Mouse (Mus musculus) ES-CJ7 (cell line): ENCODE results near the gene Actg1.

ENCODE experiments used
- DNase-seq: peaks from one replicate; pipeline ENCODE4 v3.0.0; 2011; ENCODE audit warnings: low read depth, low spot score

Gene Actg1

DNA sequence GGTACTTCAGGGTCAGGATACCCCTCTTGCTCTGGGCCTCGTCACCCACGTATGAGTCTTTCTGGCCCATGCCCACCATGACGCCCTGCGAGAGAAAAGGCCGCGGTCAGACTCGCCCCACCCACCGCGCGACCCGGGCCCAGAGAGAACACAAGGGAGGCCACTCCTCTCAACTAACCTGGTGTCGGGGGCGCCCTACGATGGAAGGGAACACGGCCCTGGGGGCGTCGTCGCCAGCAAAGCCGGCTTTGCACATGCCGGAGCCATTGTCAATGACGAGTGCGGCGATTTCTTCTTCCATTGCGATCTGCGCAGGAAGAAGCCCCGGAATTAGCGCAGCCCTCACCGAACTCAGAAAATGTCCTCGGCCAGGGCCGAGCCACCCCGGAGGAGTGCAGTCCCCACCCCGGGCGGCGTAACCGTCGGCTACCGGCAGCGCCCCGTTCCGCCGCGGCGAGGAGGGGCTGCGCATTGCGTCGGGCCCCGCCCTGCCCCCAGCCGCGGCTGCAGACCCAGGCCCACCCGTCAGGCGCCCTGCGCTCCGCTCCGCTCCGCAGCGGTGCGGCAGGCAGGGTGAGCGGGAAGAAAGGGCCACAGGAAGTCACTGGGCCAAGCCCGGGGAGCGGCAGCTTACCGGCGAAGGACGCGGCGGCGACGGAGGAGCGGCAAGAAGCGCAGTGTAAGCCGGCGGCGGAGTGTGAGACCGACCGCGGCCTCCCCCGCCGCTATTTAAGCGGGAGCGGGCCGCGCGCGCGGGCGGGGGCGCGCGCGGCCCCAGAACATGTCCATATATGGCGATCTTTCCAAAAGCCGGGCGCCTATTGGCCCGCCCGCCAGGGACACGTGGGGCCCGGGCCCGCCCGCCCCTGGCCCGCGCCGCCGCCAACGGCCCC lies at the start of gene Actg1:
TSS of gene Actg1 (minus strand) at position 752 of the 893 bp plus-strand sequence.
- DNase-seq = peak; percentile 68

DNA sequence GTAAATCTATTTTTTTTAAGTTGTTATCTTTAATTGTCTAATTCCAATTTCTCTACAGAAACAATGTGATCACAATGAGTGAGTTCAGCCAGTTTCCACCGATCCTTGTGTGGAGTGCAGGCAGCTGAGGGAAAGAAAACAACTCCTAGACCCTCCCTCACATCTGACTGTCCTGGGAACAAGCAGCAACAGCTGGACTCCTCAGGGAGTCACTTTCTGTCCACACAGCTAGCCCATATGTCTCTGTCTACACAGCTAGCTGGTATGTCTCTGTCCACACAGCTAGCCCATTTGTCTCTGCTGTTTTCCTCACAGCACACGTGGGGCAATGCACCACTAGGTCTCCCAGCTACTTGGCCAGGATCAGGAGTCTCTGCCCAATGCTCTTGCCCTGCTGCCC lies 49.3 kb upstream of the Actg1 start:
- no peak for DNase-seq

DNA sequence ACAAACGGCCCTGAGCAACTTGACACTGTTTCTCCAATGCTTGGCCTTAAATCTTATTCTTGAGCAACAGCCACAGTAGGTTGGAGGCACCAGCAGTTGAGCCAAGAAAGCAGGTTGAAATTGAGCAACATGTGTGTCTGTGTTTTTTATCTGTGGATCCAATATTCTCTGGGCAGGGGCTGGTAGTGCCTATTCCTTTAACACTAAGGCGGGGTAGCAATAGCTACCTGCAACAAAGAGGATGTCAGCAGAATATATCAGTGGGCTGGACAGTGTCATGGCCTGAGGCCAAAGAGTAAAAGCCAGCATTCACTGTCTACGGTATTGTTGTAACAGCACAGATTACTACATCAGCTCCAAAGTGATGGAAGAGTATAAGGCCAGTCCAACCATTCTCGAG lies 47.3 kb upstream of the Actg1 start:
- DNase-seq = no peak

DNA sequence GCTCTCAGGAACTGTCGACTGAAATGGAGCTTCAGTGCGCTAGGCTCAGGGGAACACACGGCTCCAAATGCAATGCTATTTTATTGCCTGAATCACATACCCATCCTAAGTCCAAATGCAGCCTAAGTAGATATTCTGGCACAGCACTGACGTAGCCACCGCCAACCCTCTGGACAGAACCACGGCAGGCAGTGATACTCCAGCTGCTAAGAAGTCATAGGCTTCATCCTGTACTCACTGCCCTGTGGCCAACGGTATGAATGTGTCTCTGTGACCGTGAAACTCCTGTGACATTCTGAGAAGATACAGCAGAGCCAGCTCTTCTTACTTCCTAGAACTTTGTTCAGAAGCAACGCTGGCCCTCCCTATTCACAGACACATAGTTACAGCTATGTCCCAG lies 40.2 kb upstream of the Actg1 start:
- no peak for DNase-seq

DNA sequence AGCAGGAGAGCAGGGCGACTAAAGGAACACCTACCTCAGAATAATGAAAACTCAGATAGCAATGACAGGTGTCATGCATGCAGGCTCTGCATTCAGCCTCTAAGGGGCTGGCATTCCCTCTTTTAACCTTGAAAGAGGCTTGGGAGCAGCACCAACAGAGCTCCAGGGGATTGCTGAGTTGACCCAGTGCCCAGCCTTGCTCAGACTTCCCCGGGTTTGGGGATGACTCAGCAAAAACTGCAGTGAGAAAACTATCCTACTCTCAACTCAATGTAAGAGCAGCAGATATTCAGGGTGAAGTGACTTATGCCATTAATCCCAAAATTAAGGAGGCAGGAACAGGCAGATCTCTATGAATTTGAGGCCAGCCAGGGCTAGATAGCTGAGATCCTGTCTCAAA lies 38.8 kb upstream of the Actg1 start:
- no peak for DNase-seq

DNA sequence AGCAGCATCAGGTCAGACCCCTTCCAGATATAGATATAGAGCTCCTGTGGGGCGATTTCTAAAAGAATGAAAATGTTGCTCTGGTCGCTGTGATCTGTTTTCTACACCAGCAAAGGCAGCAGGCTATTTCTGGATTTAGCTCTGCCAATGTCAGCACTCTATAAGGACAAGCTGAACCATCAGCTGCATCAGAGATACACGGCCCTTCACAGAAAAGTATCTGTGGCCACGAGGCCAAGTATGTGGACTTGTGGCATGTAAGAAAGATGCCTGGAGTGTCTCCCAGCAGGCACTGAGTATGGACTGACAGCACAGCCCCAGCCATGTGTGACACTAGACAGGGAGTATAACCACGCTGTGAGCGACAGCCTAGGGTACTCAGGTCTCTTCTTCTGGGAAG lies 38.3 kb upstream of the Actg1 start:
- no peak for DNase-seq

DNA sequence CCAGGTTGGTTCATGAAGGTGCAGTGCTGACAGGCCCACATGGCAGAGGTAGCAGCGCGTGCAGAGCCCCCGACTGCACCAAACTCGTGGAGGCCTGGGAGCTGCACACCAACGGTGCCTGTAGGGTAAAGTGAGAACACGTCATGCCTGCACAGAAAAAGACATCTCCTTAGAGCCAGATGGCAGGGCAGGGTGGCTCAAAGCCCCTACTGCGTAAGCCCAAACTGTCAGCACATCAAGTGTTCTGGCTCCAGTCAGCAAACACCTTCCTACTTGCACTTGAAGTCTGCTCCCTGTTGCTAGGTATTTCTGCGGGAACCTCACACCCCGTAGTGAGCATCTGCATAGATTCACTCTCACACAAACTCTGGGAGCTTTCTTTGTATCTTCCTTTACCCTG lies 34.2 kb upstream of the Actg1 start:
- no peak for DNase-seq

DNA sequence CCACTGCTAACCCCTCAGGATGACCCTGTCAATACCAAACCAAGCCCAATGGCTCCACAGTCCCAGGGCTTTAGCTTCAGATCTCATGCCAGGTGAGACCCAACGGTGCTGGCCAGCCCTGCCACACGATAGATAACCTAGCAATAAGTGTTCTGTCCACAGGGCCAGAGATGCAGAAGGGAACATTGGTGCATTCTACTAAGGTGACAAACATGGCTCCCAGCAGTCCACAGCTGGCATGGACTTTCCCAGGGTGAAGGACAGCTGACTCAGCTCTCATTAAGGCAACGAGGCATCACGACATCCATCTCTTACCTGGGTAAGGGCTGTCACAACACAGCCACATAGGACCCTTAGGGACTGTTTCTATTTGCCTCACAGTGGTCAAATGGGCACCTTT lies 32.8 kb upstream of the Actg1 start:
- DNase-seq = no peak

DNA sequence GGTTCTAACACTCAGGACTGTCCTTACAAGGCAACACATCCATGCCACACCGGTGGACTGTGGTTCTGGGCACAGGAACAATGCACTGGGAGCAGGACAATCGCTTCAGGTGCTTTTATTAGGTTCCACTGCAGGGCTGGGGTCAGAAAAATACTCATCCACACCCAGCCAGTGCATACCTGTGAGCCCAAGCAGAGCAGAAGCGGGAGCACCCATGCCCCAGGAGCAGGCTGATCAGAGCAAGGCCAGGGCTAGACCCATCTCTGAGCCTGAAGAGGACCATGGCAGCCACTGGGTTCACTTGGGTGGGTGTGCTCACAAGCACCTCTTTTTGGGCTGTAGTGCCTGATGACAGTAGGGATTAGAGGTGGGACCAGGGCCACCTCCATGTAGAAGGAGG lies 31.9 kb upstream of the Actg1 start:
- DNase-seq = no peak

DNA sequence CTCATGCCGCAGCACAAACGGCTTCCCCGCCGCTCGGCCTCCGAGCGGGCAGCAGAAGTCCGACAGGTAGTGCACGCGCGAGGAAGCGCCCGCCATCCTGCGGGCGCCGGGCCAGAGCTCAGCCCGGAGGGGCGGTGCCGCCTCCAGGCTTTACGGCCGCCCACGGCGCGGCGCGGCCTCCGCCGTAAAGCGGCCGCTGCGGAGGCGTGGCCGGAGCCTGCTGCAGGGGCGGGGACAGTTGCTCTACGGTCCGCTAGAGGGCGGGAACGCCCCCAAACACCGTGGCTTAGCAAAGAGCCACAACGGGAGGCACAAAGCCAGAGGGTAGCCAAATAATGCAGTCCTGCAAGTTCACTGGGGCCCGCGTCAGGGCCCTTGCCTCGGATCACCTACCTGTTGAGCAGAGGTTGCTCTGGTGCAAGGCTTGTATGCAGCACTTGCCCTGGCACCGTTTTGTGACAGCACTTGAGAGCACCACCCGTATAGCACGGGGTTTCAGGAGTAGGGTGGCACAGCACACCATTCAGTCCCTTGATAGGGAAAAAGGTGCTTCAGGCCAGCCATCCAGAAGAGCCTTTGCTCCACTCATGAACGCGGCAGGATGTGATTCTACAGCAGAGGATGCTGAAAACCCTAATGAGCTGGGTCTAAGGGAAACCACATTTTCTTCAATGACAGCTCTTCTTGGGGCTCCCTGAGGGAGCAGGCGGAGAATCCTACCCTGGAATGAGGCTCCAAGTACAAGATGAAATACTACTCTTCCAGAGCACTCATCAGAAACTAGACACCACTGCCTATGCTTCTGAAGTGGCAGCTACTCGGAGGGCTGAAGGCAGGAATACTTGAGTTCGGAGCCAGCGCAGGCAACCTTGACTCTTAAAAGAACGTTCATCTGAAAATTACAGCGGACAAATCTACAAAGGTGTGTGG lies 30.5 kb upstream of the Actg1 start, which contains the start of gene Faap100:
TSS of gene Faap100 (minus strand) at position 154 of the 930 bp plus-strand sequence.
- peak; percentile 91 for DNase-seq

DNA sequence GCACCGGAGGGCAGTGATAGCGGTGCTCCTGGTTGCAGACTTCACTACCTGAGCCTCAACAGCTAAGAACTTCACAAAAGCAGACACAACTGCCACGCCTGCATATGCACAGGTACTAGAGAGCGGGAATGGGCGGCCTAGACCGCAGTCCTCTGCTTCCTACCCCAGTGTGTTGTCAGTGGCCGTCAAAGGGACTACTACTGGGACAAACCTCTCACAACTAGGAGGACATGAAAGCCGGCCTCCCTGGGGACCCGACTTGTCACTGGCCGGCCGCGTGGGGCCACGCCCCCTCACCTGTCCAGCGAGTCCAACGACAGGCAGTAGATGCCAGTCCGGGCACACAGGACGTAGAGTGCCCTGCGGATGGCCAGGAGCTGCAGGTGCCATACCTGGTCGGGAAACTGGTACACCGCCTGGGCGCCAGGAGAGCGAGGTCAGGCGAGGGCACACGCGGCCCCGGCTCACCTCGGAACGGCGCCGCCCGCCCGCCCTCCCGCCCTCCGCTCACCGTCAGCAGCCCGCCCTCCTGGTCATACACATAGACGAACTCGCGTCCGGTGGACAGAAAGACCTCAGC lies 29.8 kb upstream of the Actg1 start:
- DNase-seq = no peak

DNA sequence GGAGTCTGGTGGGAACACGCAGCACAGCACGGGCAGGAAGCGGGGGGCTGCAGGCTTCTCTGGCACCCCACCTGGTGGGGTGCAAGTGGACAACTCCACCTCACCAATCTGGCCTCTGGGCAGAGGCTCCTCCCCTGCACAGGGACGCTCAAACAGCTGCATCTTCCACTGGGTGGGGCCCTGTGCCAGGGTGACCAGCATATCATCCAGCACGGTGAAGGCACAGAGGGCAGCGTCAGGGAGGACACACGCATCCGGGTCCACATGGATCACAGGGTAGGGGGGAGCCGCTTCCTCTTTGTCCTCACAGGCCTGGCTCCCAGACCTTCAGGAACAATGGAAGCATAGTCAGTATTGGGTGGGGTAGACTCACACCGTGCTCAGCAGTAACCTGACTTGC lies 29.0 kb upstream of the Actg1 start:
- DNase-seq = no peak

DNA sequence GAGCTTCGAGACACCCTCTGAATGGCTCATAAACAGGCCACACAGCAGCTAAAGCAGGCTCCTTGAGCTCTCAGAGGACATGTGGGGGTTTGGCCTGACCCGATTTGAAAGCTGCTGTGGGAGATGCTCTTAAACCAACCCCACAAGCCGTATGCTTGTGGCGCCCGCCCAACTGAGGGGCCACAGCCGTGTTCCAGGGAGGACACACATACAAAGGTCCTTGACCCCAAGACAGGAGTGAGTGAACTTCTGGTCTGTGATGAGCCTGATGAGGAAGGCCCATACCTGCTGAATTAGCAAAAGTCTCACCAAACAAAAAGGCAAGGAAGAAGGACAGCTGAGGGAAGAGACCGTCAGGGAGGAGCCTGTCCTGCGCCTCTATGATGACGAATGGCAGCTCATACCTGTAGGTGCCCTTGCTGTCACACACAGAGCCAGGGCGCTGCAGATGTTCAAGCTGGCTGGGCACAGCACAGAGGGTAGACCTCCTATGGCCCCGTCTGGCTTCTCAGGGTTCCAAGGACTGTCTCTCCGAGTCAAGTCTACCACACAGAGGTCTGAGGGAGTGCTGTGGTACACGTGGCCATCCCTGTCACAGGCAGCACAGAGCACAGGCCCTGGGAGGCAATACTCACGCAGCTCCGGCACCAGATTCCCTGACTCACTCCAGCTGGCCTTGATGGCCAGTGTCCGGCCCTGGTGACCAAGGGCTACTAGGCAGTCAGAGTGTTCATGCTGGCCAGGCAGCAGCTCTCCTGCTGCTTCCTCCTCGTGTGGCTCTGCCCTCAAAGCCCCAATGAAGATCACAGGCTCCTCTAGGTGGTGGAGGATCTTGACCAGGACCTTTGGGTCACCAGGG lies 28.2 kb upstream of the Actg1 start:
- DNase-seq = no peak

DNA sequence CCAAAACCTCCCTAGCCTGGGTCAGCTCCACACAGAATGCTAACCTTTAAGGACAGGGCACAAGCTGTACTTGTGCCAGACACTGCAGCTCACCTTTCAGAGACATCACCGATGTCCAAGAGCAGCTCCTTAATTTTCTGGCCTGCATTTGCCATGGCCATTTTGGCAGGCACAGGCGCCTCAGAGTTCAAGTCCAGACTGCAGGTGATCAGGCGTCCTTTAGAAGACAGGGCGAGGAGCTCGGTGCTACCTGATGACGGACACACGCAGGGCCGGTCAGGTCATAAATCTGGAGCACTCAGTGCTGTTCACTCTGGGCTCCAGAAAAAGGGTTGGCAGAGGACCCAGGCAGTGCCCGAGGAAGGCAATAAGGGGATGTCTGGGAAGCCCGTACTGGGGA lies 27.0 kb upstream of the Actg1 start:
- no peak for DNase-seq

DNA sequence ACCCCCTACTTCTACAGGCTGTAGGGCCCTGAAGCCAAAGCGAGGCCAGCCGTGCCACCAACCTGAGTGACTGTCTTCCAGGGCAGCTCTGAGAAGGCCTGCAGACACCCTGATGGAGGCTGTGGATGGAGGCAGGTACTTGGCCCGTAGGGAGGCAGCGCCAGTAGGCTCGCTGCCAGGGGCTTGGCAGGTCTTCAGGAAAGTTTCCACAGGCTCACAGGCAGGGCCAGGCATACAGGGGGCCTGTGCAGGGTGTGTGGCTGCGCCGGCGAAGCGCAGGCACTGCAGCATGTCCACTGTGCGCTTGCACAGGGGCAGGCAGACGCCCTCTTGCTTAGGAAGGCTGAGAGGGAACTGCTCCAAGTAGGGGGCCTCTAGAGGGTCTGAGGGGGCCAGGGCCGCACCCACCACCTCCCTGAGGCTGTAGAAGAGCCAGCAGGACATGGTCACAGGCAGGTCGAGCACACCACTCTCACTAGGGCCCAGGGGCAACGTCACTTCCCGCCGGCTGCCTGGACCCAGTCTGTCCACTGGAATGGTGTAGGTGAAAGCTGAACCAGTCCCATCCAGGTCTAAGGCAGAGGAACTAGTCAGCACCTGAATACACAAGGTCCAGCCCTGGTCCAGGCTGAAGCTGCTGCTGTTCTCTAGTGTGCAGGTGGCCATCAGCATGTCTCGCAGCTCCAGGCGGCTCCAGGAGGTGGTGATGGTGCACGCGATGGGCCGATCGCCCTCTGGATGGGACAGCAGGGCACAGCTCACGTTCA lies 25.7 kb upstream of the Actg1 start:
- no peak for DNase-seq

DNA sequence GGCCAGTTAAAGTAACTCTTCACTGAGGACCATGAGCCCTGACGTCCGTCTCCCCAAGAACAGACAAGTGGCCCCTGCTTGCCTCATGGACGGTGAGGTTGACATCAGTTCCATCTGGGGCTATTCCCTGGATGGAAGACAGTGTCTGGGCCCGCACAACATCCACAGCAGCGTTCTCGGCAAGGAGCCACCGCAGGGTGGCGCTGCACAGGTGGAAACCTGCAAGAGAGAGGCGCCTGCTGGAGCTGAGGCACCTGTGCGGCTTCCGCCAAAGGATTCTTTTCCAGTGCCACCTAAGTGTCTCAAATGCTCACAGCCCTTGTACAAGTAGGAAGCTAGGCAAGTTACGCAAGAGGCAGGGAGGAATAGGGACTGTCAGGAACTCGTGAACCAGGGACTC lies 24.7 kb upstream of the Actg1 start:
- peak; percentile 71 for DNase-seq

DNA sequence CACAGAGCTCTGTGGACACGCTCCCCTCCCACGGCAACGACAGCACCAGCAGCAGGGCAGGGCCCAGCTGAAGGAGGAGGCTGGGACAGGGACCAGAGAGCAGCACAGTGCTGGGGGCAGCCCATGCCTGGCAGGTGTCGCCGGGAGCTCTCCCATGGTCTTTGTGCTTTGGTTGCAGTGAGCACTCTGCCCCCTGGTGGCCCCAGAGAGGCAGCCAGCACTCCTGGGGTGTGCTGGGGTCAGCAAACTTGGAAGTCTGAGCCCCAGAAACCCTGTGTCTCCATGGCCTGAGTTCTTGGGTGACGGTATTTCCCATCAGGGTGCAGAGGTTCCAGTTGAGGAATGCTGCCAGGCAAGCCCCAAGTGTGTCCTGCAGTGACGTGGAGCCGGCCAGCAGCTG lies 21.3 kb upstream of the Actg1 start:
- DNase-seq = peak; percentile 62

DNA sequence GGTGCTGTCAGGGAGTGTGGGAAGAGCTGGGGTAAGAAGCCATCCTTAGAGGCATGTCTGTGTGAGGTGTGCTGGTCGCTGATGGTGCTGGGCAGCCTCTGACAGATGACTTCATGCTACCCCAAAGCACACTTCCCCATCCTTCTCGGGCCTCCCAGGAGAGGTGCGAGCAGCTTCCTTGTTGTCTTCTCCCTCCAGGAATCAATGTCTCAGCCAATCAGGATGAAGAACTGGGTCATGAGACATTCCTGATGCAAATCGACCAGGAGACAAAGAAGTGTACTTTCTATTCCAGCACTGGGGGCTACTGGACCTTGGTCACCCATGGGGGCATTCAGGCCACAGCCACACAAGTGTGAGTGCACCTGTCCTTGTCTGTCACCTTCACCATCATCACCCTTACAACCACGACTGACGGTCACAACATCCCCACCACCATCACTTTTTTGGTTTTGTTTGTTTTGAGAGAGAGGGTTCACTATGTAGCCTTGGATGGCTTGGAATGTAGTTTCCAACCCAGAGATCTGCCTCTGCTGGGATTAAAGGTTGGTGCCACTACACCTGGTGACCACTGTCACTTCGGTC lies 18.2 kb upstream of the Actg1 start:
- DNase-seq = no peak

DNA sequence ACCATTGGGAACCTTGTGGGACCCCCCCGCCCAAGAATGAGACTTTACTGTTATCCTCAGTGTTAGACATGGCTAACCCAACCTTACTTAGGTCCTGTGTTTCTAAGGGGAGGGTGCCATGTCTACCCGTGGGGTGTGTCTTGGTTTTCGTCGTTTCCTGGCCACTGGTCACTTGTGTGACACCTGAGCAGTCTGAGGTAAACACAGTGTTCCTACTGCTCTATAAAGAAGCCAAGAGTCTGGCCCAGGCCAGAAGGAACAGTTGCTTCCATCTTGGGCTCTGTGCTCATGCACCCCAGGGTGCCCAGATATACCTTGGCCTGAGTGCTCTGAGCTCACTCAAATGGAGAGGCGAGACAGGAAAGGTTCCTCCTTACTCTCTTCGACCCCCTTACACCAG lies 14.5 kb upstream of the Actg1 start:
- DNase-seq = no peak

DNA sequence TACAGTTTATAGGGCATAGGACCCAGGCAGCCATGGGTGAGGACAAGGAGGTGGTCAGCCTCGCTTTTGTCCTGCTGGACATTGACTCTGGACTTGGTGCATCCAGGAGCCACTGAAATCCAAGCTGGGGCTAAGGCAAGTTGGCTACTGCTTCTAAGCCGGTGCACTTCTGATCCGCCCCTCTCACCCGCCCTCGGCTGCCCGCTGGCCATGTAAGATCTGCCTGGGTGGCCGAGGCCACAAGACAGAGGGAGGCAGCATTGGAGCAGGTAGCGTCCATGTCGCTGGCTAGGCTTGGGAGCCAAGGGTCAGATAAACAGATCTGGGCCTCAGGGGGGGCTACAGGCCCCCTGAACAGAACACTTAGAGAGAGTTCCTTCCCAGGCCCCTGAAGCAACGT lies 13.0 kb upstream of the Actg1 start, which contains the start of gene Fscn2:
TSS of gene Fscn2 (plus strand) at position 240 of the 400 bp plus-strand sequence.
- DNase-seq = no peak
